Mouse (Mus musculus) 3T3-L1 (cell line): ENCODE measurements around the gene Pde3a.
"Not testable (repeated sequence)": the region's sequence is repeated elsewhere in the genome, so short reads cannot be mapped to it uniquely, and the experiment has no call there.

ENCODE experiments used
- DNase-seq: peaks from one replicate; pipeline ENCODE4 v3.0.0-alpha.2; 2015; ENCODE audit warnings: low read depth, low spot score

The Pde3a gene

DNA sequence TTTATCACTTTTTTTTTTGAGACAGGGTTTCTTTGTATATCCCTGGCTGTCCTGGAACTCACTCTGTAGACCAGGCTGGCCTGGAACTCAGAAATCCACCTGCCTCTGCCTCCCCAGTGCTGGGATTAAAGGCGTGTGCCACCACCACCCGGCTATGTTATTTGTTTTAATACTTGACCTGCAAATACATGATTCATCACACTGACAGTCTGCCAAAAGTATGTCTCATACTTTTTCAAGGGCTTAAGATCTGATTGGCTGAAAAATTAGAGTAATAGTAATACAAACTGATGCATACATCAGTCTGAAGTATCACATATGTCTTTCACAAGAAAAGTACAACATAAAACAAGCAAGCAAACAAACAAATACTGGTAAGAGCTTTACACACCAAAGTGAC lies 78.1 kb downstream of the Pde3a start:
- not testable (repeated sequence) for DNase-seq

DNA sequence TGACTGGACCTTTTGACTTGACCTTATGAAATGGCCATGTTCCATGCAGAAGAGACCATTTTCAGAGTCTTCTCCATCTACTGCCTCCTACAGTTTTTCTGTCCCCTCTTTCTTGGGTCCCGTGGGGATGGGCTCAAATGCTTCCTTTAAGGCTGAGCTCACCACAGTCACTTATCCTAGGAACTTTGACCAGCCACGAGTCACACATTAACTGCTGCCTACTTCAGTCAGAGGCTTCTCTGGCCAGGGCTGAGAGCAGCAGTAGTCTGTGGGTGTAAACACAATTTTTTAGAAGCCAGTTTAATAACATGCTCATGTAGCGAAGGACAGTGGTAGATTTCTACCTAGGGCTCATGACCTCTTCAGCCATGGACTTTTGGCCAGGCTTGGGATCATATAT lies 79.0 kb downstream of the Pde3a start:
- DNase-seq: no peak

DNA sequence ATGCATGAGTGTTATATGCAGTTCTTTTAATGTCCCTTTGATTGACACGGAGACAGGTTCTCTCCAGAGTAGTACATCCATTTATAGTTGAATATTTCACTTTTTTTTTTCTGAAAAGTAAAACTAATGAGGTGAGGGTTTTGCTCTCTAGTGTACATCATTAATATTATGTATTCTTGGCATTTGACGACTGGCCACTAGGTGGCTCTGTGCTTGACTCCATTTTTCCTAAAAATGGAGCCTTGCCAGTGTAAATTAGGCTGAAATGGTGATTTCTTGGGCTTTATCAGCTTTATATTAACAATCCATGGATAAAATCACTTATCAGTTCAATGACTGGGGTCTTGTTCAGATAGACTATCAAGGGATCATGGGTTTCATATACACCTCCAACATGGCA lies 82.4 kb downstream of the Pde3a start:
- DNase-seq: no peak

DNA sequence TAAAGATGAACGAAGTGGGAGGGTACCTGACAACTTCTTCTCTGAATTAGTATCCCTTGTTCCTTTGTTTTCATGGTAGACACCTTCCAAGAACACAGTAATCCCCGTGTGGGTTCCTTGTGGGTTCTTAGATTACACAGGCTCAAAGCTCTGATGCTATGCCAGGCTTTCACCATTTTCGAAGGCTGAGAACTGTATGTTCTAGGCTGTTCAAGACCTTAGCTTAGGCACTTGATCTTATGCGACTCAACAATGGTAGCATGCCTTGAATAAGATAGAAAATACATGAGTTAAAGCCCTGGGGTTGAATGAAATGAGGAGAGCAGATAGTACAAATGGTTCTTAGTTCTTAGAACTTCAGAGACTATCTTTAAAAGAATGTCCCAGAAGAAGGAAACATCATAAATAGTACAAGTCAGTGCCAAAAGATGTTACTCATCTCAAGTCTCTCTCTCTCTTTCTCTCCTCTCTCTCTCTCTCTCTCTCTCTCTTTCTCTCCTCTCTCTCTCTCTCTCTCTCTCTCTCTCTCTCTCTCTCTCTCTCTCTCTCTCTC lies 83.6 kb downstream of the Pde3a start:
- DNase-seq: no peak

DNA sequence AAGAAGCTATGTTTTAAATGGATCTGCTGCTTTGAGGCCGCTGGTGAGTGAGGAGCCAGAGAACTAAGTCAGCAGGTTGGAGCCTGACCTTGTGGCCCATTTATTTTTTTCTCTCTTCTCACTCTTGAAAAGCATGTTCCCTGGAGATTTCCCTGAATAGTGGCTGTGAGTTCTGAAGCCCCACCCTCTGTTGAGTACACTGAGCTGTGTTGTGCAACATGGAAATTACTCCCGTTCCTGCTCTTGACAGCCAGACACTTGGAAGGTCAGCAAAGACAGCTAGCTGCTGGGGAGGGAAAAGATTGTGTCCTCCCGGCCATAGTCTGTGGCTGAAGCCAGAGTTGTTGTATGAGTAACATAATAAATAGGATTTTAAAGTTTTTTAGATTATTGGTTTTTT lies 84.2 kb downstream of the Pde3a start:
- DNase-seq: peak; percentile 12

DNA sequence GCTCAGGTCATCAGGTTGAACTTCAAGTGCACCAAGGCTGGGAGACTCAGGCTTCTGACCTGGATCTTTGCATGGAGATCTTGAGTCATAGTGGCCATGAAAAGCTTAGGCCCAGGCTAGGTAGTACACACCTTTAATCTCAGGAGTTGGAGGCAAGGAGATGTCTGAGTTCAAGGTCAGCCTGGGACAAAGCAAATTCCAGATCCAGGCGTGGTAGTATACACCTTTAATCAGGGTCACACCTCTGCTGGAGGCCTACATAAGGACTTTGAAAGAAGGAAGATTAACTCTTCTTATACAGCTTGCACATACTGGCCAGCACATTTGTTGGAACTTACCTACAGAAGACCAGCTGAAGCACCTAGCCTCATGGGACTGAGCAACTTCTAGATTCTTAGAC lies 86.8 kb downstream of the Pde3a start:
- DNase-seq: no peak

DNA sequence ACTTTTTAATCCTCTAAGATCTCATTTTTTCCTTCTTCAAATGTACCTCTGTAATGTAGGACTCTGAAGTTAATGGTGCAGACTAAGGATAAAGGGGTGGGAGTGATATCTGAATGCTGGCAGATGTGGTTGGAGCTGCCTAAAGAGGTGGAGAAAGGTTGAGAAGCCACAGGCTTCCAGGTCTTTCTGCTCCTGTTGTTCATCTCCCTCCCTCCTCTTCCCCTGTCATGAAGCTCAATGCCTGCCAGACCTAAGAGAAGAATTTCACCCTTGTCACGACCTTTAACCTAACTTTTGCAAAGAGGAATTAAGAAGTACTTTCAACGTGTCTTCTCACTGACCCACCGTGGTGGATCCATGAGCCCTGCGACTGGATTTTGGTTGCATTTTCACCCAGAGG lies 87.4 kb downstream of the Pde3a start:
- no peak for DNase-seq

DNA sequence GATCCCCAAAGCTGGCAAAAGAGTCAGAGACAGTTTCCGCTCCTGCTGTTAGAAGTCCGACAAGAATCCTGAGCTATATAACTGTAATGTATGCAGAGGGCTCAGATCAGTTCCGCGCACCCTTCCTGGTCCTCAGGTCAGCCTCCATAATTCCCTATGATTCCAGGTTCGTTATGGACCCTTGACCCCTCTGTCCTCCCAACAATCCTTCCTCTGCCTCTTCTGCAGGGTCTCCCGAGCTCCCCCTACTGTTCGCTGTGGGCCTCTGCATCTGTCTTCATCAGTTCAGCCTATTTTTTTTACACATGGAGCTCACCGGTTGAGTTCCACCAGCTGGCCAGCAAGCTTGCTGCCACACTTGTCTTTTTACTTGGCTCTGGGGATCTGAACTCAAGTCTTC lies 88.6 kb downstream of the Pde3a start:
- DNase-seq: no peak

DNA sequence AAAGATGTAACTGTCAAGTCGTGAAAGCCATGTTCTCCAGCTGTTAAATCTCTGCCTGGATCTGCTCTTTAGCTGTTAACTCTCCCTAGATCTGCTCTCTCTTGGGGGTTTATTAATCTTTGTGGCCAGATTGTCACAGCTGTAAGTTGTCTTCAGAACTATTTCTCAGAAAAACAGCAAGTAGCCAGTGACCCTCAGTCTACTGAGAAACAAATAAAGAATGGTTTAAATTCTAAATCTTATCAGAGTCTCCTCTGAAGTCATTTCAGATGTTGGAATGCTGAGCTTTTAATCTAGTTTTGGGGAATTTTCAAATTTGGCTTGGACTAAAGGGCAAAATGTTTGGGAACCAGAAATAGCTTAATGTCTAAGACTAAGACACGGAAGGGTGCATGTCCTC lies 92.3 kb downstream of the Pde3a start:
- DNase-seq: no peak

DNA sequence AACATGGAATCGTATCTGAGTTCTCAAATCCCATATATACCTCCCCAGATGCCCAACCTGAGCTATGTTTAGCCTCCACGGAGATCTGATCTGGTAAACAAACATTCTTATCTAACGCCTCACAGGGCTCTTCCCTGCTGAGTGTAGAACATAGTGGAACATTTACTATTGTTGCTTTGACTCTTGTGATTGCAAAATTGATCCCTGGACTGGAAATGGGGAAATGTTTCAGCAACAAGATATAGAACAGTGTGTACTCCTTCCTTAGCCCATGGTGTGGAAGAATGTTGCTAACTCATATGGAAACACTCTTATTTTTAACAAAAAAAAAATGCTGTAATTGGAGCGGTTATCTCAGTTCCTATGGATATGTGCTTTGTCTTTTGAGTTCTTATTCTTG lies 98.8 kb downstream of the Pde3a start:
- DNase-seq: no peak

DNA sequence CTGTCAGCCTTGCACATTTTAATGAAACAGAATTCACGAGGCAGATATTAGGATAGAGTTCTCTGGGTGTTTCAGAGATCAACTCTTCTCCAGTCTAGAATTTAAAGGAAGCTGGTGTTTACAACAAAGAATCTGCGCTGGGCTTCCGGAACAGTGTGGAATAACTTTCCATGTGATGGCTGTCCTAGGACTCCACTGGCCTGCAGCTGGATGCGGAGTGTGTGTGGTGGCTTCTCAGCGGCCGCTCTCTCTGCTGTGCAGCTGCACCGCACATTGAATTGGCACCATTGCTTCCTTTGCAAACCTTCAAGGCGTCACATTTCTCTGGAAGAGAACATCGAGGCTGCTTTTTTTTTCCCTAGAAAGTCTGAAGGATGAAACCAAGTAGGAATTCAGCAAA lies 99.5 kb downstream of the Pde3a start:
- DNase-seq: no peak

DNA sequence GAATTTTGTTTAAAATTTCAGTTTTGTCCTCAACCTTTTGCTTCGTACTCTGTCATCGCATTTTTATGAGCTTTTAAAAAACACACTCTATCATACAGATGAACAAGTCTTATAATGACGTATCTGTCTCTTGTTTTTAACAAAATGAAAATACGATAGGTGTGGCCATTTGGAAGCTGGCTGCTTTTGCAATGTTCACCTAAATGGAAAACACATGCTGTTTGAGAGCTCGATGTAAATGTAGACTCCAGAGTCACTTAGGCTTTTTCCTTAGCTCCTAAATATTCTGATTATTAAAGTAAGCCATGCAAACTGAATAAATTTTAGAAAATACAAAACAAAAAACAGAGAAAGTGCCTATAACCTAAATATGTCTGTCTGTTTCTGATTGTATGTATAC lies 101.2 kb downstream of the Pde3a start:
- DNase-seq: no peak

DNA sequence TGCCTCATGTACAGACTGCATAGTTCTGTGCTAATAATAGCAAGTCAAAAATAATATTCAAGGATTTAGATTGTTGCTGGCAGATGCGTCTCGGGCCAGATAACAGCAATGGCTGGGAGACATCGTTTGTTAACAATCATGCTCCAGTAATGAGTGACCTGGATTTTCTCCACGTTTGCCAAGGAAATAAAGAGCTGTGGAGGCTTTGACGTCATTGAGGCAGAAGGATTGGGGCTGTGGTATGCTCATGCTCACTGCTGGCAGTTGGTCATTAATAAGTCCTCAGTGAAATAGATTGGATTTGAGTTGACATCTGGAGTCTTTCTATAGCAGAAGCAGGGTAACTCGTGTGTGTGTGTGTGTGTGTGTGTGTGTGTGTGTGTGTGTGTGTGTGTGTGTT lies 103.2 kb downstream of the Pde3a start:
- no peak for DNase-seq

DNA sequence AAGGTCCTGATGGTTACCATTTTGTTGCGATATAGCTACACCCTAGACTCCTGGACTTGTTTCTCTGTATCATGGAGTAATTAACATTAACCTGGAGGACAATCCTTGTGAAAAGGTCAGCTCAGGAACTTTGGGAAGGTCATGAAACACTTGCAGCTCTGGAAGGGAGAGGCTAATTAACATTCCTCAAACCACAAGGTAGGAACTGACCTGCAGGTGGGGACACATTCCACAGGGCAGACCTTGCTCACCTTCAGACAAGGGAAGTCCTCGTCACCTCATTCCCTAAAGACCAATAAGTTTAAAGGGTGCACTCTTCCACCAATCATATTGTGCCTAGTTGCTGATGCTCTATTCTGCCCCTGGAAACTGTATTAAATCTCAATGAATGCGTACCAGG lies 114.6 kb downstream of the Pde3a start:
- no peak for DNase-seq

DNA sequence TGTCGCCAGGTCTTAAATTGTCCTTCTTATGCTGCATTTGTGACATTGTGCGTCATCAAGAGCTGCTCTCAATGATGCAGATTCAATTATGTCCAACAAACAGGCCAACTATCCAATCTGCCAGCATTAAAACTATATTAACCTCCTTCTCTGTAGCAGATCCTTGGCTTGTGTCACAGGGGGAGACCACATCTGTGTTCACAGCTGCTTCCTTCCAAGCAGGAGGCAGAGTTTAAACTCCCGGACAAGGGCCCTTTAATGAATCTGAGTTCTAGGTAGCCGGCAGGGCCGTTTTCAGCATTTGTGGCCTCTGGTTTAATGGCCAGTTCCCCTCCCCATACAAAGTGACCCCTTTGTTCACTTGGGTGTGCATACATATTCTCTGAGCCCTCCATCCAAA lies 118.0 kb downstream of the Pde3a start:
- DNase-seq: no peak

DNA sequence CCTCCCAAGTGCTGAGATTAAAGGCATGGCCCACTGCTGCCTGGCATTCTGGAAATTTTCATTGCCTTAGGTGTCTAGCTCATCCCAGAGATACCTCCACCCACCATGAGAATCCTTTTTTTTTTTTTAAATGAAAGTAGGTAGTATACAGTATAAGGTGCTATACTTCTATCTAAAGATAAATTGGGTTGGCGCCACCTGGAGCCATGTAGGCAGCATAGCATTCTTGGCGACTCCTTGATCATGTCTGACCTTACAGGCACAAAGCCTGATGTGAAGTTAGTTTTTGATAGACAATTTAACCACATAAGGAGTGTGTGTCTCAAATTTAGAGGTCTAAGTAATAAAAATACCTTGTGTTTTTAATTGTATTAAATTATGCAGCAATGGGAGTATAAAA lies 123.6 kb downstream of the Pde3a start:
- DNase-seq: peak; percentile 7

DNA sequence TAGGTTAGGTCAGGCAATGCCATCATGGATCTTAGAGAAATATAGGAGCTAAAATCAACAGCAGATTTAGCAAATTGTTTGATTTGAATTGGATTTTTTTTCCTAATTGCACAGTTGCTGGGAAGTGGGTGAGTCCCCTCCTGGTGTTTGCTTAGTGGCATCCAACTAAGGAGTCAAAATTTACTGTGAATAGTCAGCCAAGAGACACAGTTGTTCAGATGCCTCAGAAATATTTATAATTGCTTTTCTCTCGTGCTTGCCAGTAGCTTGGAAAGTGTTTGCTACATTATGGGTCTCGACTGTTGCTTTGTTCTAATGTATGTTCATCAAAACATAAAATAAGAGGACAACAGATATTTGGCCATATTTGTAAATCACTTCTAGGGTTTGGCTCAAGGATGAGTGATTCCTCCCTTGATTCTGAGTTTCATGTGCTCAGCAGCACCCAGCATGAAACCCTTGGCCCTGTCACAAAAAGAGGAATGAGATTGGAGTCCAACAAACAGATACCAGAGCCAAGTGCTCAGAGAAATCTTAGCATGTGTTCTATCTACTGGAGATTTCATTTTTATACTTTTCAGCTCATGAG lies 125.5 kb downstream of the Pde3a start:
- DNase-seq: no peak

DNA sequence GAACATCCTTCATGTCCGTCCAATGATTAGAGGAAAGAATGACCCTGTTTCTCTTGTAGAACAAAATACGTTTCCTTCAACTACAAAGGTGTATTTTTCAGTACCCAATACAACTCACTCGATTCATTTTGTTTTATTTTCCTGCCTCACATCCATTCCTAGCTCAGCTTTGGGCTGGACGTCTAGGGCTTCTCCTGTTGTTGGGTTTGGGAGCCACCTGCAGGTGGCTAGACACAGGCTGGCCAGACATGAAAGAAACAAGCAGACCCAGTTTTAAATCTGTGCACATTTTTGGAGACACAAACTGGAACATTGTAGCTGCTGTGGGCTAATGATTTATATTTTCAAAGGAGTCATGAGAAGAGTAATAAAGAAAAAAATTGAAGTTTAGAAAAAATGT lies 126.1 kb downstream of the Pde3a start:
- DNase-seq: no peak

DNA sequence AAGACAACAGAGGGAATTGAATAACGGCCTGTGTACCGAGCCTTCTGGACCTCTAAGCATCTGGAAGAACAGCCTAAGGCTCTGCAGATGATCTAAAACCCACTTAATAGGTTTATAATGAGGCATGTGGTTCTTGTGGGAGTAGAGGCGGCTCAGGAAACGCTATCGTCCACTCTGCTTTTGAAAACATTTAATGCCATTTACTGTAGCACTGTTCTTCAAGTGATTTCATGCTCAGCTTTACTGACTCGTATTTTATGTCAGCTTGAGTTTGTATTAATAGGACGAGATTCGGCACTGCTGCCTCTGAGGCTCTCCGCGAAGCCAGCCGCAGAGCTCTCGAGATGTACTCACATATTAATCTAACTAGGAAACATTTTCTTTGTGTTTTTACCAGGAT lies 131.9 kb downstream of the Pde3a start:
- DNase-seq: no peak

DNA sequence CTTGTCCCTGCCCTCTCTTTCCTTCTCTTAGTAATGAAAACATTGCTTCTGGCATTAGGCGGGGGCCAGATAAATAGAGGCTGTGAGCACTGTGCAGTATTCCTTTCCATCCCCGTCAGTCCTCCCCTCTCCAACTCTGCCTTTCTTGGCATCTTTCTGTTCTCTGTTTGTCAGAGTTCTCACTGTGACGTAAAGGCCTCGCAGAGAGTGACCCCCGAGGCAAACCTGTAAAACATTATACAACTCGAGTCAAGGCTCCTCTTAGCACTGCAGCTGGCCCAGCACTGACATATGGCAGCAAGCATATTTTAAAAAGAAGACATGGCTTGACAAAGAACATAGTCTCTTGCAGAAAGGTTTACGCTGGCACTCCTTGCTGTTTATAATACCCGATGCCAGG lies 132.4 kb downstream of the Pde3a start:
- no peak for DNase-seq

DNA sequence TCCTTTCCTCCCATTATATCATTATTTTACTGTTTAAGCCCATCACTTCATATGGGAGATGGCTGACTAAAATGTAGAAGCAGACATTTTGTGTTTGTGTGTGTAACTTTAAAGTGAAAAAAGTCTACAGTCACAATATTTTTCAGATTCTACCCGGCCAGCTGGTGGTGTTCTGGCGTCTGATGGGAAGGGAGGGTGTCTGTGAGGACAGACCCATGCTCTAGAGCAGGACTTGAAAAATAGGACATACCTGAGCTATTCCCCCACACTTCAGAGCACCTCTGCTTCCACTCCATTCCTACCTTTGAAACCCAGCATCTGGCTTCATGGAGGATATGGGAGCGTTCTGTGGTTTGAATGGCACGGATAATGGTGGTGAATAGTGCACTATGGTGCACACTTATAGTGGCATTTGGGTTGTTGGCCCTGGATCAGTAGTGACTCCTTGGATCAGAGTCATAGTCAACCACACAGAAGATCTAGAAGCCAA lies 132.9 kb downstream of the Pde3a start:
- no peak for DNase-seq

DNA sequence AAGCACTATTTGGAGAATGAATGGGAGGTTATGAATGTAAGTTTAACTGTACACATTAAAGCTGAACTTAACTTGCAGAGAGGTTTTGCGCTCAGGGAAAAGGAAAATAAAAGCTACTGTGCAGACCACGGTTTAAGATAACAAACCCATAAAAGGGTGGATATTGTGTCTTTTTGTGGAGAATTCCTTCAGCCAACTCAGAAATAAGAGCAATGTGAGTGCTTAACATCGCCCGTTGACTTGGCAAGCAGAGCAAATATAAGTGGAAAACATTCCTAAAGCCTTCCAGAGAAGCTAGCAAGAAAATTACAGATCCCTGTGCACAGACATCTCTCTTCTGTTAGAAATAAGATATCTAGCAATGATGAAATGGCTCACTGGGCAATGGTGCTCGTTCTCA lies 139.0 kb downstream of the Pde3a start:
- DNase-seq: no peak

DNA sequence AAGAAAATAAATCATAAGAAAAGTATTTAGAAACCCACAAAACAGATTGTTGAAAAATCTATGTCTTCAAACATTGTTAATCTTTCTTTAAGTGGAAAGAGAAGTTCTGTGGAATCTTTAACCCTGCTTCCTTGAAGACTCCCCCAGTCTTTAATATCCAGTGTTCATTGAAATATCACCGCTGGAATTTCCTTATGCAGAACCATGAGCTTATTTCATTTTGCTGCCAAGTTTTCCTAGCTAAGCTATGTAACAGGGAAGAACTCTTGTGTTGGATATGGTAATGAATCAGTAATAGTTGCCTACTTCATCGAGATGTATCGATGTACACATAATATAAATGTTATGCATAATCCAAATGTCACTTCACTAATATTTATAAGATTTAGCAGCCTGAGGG lies 146.9 kb downstream of the Pde3a start:
- DNase-seq: no peak

DNA sequence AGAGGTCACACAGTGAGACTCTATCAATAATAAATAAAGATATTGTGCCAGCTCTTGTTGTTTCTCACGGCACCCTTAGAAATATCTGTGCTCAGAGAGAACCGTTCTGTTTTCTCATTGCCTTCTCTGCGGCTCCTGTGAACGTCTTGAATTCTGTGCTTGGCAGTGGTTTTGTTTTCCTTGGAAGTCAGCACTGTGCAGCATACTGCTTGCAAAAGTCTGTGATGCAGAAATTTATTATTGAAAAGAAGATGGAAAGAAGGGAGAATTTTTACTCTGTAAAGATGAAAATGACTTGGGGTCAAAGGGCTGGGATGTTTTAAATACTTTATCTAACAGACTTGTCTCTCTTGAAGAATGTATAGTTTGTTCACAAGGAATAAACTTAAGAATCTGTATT lies 150.3 kb downstream of the Pde3a start:
- DNase-seq: peak; percentile 3
